Mouse (Mus musculus) adrenal gland, postnatal 25 days (tissue): Measurements from ENCODE around the gene Helt. TPM values are rescaled to one million over a fixed set of nuclear protein-coding genes. Genes with fewer than 3 reads are reported as not detected.

Experiments used
- total RNA-seq: library from RNA; stranded (reverse); gene quantifications from 2 replicates; pipeline ENCODE4 v1.2.3, GENCODE M21; 2021

The Helt gene
- total RNA-seq, 1 experiment from 2014 or later: not detected

Other genes with a start within 250 kb of the Helt start
- gene Cfap97, start 142.9 kb downstream of the Helt start, total RNA-seq: 21.2 and 24.4 TPM in 2 replicates
- 17.3 and 17.9 TPM in 2 replicates for gene Snx25, start 142.5 kb downstream of the Helt start, total RNA-seq
- gene Slc25a4, start 83.4 kb downstream of the Helt start, total RNA-seq: 134 and 159 TPM in 2 replicates
- 295 and 361 TPM in 2 replicates for gene Acsl1, start 176.4 kb upstream of the Helt start, total RNA-seq